Mouse (Mus musculus): ENCODE results near the gene Batf.

Batf gene

DNA sequence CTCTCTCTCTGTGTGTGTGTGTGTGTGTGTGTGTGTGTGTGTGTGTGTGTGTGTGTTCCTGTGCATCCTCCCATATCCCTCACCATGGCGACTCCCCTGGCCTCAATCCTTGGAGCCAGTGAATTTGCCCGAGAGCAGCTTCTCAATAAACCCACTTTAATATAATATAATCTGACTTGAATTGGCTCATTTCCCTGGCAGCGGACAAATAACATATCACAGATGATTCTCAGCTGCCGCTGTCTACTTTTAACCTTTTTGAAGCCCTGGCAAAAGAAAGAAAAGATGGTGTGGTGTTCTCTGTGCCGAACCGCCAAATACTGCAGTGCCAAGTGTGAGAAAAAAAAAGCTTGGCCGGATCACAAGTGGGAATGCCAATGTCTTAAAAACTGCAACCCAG, 41.7 kb downstream of the Batf start:
- DNase-seq: no peak

DNA sequence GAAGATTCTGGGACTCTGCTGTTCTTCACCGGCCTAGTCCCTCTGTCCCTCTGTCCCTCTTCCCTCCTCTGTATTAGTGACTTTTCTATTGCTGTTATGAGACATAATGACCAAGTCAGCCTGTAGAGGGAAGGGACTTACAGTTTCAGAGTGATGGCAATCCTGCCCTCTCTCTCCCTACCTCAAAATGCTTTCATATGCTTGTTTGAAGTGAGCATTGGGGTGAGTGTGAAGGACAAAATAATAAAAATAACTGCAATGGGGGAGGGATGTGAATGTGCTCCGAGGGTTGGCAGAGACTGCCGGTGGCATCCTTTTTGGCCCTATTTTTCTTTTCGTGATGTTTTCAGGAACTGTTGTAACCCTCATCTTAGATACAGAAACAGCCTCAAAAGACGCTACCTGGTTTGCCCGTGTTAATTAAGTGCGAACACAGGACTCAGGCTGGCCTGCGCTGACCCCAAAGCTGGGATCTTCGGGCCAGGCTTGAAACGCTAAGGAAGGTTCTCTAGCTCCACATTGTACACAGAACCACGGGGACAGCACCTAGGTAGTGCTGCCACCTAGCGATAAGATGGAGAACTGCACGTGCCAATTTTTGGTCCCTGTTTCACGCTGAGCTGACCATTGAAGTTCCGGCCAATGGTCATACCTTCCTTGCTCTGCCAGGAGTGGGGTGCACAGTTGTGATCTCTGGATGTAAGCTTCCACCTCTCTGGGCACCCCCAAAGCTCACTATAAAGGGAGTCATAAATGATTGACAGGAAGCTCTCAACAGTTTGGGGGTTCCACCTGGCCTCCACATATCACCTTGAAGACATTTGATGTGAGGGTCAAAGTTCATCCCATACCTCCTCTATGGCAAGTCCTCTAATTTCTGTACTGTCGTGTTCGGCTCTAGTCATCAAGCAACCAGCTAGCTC, 42.8 kb downstream of the Batf start:
- peak; percentile 62 for DNase-seq

DNA sequence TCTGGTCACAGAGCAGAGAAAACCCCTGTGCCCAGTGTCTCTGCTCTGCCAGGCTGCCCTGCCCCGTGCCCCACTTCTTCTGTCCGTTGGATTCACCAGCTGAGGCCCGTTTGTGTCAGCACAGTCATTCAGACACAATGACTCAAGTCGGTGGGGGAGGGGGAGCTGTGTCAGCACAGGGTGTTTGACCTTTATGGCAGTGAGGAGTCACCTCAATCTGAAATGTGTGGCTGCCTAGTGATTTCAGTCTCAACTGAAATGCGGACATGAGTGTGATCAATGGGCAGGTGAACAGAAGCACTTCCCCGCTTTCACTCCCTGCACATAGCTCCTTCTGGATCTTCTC, 43.4 kb downstream of the Batf start:
- DNase-seq: no peak

DNA sequence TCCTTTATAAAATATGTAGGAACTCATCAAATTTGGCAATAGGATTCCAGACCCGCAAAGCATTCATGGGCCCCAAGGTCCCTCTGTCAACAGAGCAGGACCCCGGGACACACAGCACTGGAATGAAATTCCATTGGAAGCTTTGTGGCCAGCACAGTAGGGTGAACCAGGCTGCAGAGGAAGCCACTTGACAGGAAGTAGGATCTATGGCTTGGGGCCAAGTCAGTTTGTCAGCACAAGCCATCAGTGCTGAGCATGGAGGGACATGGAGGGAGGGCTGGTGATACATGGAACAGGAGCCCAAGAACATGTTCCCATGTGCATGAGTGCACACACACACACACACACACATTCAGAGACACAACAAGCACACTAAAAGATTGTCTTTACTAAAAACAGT, 49.7 kb downstream of the Batf start:
- no peak for DNase-seq

DNA sequence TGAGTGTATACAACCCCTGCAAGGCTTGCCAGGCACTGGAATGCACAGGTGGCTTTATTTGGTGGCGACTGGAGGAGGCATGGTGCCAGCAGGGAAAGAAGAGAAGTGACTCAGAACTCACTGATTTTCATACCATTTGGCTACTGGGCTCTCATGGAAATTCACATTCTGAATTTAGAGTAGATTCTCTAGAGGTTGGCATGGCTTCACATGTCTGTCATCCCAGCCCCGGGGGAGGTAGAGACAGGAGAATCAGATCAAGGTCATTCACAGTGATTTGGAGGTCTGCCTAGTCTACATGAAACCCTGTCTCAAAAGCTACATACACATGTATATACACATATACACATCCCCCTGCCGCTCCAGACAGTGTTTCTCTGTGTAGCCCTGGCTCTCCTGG, 50.5 kb downstream of the Batf start:
- DNase-seq: no peak

DNA sequence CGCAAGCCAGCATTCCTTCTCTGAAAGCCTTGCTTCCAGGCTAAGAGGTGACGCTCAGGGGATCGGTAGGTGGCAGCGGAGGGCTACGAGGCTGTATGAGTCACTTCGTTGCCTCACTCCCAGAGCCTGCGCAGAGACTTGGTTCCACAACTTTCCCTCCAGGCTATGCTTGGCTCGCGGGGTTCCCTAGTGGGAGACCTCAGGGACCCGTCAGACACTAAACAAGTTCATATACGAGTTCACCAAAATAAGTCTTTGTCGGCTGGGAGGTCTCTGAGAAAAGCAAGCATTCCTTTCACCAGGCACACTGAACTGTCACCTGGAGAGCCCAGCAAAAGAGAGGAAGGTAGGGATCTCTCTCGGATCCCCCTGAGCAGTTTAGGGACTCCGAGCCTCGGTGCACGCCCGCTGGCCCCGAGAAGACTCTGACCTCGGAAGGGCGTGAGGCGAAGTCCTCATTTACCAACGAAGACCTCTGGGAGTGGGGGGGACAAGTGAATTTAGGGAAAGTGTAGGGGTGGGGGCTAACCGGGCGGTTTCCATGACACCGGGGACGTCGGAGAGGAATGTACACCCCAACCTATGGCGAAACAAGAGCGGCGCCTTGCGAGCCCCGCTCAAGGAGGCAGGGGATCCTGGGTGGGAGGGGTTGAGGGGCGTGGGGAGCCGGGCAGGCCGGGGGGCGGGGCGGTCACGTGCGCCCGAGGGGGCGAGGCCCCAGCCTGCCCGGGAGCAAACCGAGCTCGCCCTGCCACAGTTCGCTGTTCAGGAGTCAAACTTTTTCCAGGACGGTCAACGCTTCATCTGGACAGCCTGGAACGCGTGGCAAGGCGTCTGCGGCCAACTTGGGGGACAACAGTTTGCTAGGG, 59.6 kb downstream of the Batf start, which contains the start of gene Flvcr2:
Gene Flvcr2, plus strand, starts transcription at position 713 of the 869 bp plus-strand sequence.
- peak; percentile 68 for DNase-seq

DNA sequence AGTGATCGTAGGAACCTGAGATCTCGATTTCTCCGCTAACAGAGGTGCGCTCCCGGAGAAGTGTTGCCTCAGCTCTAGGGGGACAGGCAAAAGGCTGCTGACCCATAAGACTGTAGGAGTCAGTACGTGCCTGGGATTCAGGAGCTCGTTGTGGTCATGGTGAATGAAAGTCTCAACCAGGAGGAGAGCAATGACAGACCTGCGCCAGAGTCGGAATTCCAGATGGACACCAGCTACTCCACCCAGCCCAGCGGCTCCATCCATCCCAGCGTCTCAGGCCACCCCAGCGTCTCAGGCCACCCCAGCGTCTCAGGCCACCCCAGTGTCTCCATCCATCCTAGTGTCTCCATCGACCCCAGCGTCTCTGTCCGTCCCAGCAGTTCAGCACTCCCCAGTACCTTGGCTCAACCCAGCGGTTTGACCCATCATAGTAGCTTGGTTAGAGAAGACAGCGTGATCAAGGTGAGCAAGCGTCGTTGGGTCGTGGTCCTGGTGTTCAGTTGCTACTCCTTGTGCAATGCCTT, 60.3 kb downstream of the Batf start:
- DNase-seq: no peak

DNA sequence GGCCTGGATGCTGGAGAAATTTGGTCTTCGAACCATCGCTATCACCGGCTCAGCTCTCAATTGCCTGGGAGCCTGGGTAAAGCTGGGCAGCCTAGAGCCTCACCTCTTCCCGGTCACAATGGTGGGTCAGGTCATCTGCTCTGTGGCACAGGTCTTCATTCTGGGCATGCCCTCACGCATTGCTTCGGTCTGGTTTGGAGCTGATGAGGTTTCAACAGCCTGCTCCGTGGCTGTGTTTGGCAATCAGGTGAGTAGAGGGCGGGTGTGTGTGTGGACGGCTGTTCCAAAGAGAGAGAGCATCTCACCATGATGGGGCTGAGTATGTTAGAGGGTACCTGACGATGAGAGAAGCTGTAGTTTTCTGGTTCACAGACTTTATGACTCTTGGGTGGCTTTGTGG, 60.9 kb downstream of the Batf start:
- no peak for DNase-seq

DNA sequence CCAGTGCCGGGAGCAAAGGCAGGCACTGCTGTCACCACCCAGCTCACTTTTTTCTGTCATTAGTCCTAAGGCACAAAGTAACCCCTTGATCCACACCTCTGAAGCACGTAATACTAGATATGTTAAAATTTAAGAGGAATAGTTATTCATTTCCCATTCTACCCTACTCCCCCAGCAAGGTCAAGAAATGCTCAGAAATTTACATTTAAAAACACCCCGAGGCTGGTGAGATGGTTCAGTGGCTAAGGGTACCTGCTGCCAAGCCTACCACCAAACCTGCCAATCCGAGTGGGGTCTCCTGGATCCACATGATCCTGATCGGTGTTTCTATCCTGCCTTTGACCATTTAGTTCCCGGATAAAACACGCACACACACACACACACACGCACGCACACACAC, 63.4 kb downstream of the Batf start:
- DNase-seq: no peak

DNA sequence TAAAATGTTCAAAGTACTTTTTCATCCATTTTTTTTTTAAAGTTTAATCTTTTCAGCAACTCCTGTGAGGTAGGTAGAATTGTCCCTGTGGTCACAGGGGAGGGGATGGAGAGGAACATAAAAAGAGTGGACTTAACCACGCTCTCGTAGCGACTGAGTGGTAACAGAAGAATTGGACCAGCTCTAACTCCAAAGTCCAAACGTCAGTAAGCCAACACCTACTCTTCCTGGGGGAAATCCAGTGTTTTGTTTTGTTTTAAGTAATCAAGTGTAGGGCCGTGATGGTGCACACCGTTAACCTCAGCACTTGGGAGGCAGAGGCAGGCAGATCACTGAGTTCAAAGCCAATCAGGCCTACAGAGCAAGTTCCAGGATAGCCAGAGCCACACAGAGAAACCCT, 65.6 kb downstream of the Batf start:
- no peak for DNase-seq

DNA sequence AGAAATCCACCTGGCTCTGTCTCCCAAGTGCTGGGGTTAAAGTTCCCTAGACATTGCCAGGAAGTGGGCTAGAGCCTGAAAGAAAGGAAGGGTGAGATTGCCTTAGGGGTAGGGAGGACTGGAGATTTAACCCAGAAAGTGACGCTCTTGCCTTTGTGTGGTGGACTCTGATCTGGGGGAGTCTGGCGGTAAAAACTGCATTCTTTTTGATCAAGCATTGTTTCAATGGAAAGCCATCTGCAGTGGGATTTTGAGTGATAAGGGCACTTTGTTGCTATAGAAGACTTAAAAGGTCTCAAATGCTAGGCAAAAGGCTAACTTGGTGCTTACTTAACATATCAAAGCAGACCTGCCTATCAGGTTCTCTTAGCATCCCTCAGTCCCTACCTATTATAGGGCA, 66.8 kb downstream of the Batf start:
- no peak for DNase-seq

DNA sequence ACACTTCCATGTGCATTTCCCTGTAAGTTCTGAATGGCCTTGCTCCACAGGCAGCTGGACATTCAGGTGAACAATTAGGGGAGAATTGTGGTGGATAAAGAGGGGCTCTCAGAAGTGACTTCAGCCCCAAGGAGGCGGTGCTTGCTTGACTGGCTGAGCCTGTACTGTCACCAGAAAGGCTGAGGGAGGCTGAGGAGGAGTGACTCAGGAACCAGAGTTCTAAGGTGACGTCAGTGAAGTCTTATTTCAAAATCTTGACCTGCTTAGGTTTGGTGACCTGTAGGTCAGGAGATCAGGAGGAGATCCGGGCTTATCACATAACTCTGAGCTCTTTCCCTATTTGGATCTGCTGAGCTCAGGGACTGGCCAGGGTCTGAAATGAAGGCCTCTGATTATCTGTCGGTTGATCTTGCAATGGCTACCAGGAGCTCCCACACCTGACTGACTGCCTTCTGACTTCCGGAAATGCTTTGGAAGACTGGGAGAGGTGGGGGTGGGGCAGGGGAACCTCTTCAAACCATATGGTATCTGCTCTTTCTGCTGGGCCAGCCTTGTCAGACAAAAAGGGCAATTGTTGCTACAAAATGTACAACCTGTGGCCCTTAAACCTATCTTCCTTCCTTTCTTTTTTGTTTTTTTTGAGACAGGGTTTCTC, 68.3 kb downstream of the Batf start:
- DNase-seq: no peak

DNA sequence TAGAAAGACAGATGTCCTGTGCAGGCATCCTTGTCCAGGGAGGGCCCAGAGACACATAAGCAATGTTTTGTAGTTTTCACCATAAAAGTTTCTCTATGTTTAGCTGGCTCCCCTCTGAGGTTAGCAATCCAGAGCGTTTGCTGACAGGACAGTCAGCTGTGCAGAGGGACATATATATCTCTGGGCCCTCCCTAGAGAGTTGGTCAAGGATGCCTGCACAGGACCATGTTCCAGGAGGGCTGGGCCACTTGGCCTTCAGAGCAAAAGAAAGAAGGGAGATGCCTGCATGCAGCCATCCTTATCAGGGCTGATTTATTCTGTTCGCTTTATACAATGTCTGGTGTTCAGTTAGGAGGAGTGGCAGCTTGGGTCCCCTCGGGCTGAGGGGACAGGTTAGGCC, 70.0 kb downstream of the Batf start:
- no peak for DNase-seq

DNA sequence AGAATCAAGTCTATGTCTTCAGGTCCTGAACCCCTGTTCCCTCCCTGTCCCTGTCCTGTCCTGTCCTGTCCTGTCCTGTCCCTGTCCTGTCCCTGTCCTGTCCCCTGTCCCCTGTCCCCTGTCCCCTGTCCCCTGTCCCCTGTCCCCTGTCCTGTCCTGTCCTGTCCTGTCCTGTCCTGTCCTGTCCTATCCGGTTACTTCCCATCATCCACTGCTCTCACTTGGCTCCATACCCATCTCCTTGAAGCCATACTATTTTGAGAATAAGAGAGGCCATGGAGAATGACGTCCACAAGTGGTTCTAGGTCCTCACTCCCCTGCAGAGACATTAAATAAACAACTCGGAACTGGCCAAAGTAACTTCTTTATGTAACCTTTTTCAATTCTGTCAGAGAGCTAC, 70.6 kb downstream of the Batf start:
- DNase-seq: no peak
